Mouse (Mus musculus): ENCODE measurements around the gene Coq10a. TPM values are rescaled to one million over a fixed set of nuclear protein-coding genes. Genes with fewer than 3 reads are reported as not detected.
A peak's percentile ranks its signal among the peaks of the same experiment; 100 is the strongest.

The Coq10a gene
- polyA plus RNA-seq, 1 experiment from 2014 or later, result 12.6 TPM

Small RNAs within 50 kb of the gene (microRNA-seq; reads per million reads assigned to microRNA genes)
- not detected for gene Gm25361 (ENCODE audit: borderline number of aligned reads)
- not detected for gene Gm26308 (ENCODE audit: borderline number of aligned reads)
- 0.75 reads per million, percentile 6 among the genes with 10 or more reads in this experiment for gene Mir6914 (ENCODE audit: borderline number of aligned reads)
- gene Mir6915 (ENCODE audit: borderline number of aligned reads), result 1.0 reads per million, percentile 13 among the genes with 10 or more reads in this experiment

Other genes with a start within 250 kb of the Coq10a start
- gene Rbms2, start 188.7 kb downstream of the Coq10a start, polyA plus RNA-seq (2014; fragmentation: Nextera tagmentation; extraction: Ambion mirVana), result 36.1 and 38.5 TPM in 2 replicates
- gene Gls2, start 174.5 kb downstream of the Coq10a start, polyA plus RNA-seq (2014; fragmentation: Nextera tagmentation; extraction: Ambion mirVana), result 0.89 and 1.3 TPM in 2 replicates
- gene Spryd4, start 157.2 kb downstream of the Coq10a start, polyA plus RNA-seq (2014; fragmentation: Nextera tagmentation; extraction: Ambion mirVana), result 40.4 and 41.4 TPM in 2 replicates
- gene Mip, start 143.2 kb downstream of the Coq10a start, polyA plus RNA-seq (2014; fragmentation: Nextera tagmentation; extraction: Ambion mirVana), result not detected in 2 replicates
- 33.1 and 34.2 TPM in 2 replicates for gene Timeless, start 136.9 kb downstream of the Coq10a start, polyA plus RNA-seq (2014; fragmentation: Nextera tagmentation; extraction: Ambion mirVana)
- 0.24 TPM in 1 of 2 replicates, not detected in the other for gene Apon, start 114.9 kb downstream of the Coq10a start, polyA plus RNA-seq (2014; fragmentation: Nextera tagmentation; extraction: Ambion mirVana)
- 0.49 TPM in 1 of 2 replicates, not detected in the other for gene Apof, start 100.3 kb downstream of the Coq10a start, polyA plus RNA-seq (2014; fragmentation: Nextera tagmentation; extraction: Ambion mirVana)
- gene Stat2, start 98.4 kb downstream of the Coq10a start, polyA plus RNA-seq (2014; fragmentation: Nextera tagmentation; extraction: Ambion mirVana), result 8.6 and 11.0 TPM in 2 replicates
- 0.86 and 0.89 TPM in 2 replicates for gene Il23a, start 70.2 kb downstream of the Coq10a start, polyA plus RNA-seq (2014; fragmentation: Nextera tagmentation; extraction: Ambion mirVana)
- gene Pan2, start 65.7 kb downstream of the Coq10a start, polyA plus RNA-seq (2014; fragmentation: Nextera tagmentation; extraction: Ambion mirVana), result 25.9 and 27.7 TPM in 2 replicates
- 206 and 224 TPM in 2 replicates for gene Cnpy2, start 46.5 kb downstream of the Coq10a start, polyA plus RNA-seq (2014; fragmentation: Nextera tagmentation; extraction: Ambion mirVana)
- gene Cs, start 31.3 kb downstream of the Coq10a start, polyA plus RNA-seq (2014; fragmentation: Nextera tagmentation; extraction: Ambion mirVana), result 424 and 466 TPM in 2 replicates
- gene Ankrd52, start 8.1 kb upstream of the Coq10a start, polyA plus RNA-seq (2014; fragmentation: Nextera tagmentation; extraction: Ambion mirVana), result 9.3 and 11.7 TPM in 2 replicates
- gene Slc39a5, start 32.2 kb upstream of the Coq10a start, polyA plus RNA-seq (2014; fragmentation: Nextera tagmentation; extraction: Ambion mirVana), result 0.52 TPM in 1 of 2 replicates, not detected in the other
- 61.6 and 70.8 TPM in 2 replicates for gene Nabp2, start 42.5 kb upstream of the Coq10a start, polyA plus RNA-seq (2014; fragmentation: Nextera tagmentation; extraction: Ambion mirVana)
- 24.5 and 24.8 TPM in 2 replicates for gene Rnf41, start 42.7 kb upstream of the Coq10a start, polyA plus RNA-seq (2014; fragmentation: Nextera tagmentation; extraction: Ambion mirVana)
- 70.8 and 82.8 TPM in 2 replicates for gene Smarcc2, start 90.3 kb upstream of the Coq10a start, polyA plus RNA-seq (2014; fragmentation: Nextera tagmentation; extraction: Ambion mirVana)
- gene Myl6, start 125.1 kb upstream of the Coq10a start, polyA plus RNA-seq (2014; fragmentation: Nextera tagmentation; extraction: Ambion mirVana), result 1,242 and 1,345 TPM in 2 replicates
- gene Myl6b, start 129.7 kb upstream of the Coq10a start, polyA plus RNA-seq (2014; fragmentation: Nextera tagmentation; extraction: Ambion mirVana), result 3.3 and 5.4 TPM in 2 replicates
- 14.5 and 18.7 TPM in 2 replicates for gene Esyt1, start 156.9 kb upstream of the Coq10a start, polyA plus RNA-seq (2014; fragmentation: Nextera tagmentation; extraction: Ambion mirVana)
- 7.7 and 8.0 TPM in 2 replicates for gene Zc3h10, start 178.8 kb upstream of the Coq10a start, polyA plus RNA-seq (2014; fragmentation: Nextera tagmentation; extraction: Ambion mirVana)
- 2,515 and 2,664 TPM in 2 replicates for gene Rpl41, start 180.3 kb upstream of the Coq10a start, polyA plus RNA-seq (2014; fragmentation: Nextera tagmentation; extraction: Ambion mirVana)
- gene Pa2g4, start 197.0 kb upstream of the Coq10a start, polyA plus RNA-seq (2014; fragmentation: Nextera tagmentation; extraction: Ambion mirVana), result 162 and 163 TPM in 2 replicates
- gene Erbb3, start 220.7 kb upstream of the Coq10a start, polyA plus RNA-seq (2014; fragmentation: Nextera tagmentation; extraction: Ambion mirVana), result 5.8 and 9.1 TPM in 2 replicates

Measured in heart, embryonic 11.5 days (tissue).